Mouse (Mus musculus): ENCODE data around the gene Nubp2.

Gene Nubp2

DNA sequence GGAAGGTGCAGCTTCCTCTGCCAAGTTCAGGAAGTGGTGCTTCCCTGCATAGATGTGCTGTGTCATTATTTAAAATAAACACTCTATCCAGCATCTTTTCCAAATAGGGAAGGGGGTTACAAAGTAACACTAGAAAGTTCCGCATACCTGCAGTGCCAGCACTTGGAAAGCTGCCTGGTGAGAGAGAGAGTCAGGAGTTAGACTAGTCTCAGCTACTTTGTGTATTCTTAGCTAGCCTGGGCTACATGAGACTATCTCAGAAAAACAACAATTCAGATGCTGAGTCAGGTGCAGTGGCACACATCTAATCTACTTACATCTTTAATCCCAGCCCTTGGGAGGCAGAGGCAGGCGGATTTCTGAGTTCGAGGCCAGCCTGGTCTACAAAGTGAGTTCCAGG, 24.4 kb downstream of the Nubp2 start:
- DNase-seq (ENCODE audit: low read depth, low spot score): no peak

DNA sequence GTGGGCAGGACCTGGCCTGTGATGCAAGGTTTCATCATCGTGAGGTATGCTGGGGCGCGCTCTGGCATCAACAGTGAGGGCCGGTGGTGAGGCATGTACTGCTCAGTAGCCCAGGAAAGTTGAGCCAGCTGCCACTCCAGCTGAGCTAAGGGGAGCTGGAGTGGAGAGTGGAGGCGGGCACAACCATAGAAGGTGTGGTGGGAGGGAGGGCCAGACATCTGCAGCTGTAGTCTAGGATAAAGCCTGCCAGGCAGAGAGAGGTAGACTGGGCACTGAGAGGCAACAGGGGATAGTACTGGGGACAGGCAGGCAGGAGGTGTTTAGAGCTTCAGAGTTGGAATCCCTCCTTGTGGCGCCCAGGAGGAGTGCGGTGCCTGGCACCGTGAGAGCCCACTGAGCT, 26.1 kb downstream of the Nubp2 start:
- no peak for DNase-seq (ENCODE audit: low read depth, low spot score)

GRCm38 (mm10) chr17:24858967-24859366, 27.2 kb downstream of the Nubp2 start:
- peak; percentile 70 for DNase-seq (ENCODE audit: low read depth, low spot score)

DNA sequence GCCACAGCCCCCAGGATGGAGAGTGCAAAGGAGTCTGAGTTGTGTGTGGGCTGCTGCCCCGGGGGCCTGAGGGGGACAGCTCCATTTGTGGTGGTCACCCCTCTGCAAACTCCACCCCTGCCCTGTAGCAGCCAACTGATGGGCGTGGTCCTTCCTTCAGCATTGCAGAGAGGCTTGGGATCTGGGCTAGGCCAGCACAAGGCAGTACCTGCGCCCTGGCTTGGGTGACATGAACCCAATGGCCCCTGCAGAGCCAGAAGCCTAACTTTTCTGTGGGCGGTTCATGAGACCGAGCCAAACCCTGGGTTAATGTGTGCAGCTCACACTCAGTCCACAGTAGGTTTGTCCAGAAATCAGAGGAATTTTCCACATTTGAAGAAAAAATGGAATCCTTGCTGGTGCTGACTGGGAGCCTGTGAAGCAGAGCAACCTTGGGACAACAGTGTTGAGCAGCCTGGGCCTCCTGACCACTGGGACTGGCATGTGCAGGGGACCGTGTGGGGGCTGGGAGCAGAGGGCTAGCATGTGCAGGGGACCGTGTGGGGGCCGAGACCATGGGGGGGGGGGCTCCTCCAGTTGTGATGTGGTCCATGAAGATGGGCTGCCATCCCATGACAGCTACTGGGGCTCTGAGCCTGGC, 28.2 kb downstream of the Nubp2 start:
- DNase-seq (ENCODE audit: low read depth, low spot score): no peak

- no peak for DNase-seq (ENCODE audit: low read depth, low spot score)
Observed at GRCm38 (mm10) chr17:24856589-24856988, 29.6 kb downstream of the Nubp2 start.

DNA sequence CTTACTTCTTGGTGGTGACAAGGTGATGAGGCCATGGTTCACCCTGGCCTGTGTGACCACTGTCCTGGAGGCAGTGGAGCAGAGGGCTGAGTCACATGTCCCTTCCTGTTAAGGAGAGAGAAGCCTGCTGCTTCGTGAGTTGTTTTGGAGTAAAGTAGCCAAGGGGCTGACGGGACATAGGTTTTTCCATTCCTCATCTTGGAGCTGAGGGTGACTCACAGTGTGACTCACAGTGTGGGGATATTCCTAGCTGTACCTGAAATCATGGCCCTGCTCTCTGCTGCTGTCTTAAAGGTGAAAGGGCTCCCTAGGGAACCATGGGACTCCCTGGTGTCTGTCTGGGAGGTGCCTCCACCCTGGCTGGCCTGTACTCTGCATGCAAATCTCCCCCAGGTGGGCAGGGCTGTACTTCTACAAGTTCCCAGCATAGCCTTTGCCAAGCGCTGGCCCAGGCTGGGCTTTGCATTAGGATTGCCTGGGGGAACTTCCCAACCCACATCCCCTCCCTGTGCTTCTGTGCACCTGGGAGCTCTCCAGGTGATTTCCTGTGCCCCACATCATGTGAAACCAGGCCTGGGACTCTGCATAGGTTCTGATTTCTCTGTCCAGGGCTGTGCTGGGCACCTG, 30.2 kb downstream of the Nubp2 start:
- no peak for DNase-seq (ENCODE audit: low read depth, low spot score)

DNA sequence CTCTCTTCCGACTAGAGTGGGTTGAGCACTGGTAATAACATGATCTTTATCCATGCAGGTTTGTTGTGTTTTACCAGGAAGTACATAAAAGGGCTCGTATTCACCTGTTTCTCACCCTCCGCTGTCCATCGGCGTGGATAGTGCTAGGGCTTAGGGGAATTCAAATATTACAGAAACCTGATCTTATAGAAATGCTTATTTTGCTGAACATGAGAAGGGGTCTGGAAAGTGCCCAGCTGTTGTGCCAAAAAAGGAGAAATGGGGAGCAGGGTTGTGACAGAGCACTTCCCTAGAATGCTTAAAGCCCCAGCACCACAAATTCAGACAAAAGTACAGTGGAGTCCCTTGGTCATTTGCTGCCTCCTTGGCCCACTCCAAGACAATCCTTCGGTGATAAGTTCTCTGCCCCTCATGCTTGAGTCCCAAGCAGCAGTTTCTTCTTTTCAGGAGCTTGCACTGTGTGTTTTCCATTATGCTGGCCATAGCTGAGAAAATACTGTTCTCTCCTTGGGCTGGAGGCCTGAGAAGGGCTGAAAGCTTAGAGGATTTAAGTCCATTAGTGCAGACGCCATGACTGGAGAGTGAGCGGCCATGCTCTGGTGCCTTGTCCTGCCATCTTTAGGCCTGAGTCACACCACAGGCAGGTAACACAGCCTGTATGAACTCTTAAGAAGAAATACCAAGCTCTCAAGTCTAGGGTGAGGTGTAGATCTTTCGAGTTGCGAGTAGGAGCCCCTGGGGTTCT, 34.6 kb downstream of the Nubp2 start:
- no peak for DNase-seq (ENCODE audit: low read depth, low spot score)

- DNase-seq (ENCODE audit: low read depth, low spot score): no peak
Observed at GRCm38 (mm10) chr17:24850773-24851127, 35.4 kb downstream of the Nubp2 start.

DNA sequence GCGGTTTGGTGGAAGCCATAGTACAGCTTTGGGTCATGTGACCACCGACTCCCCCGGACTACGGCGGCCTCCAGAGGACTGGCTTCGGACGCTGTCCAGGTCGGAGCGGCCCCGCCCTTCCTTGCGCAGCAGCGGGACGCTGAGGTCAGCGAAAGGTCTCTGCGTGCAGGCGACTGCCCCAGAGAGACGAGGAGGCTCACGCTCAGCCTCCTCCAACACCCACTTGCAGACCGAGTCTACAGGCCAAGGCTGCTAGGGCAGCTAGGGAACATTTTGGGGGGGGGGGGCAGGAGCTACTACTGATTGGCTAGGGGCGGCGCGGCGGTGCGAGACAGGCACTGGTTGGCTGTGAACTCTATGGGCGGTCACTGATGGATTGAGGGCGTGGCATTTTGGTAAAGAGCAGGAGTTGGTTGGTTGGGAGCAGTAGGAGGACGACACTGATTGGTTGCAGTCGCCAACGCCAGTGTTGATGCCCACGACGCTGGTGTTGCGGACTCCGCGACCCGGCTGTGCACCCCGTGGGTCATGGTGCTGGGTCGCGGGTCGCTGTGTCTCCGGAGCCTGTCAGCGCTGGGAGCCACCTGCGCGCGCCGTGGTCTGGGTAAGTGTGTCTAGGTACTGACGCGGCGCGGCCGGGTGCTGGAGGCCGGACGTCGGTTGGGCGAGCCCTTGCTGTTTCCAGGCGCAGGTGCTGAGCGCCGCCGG, 35.9 kb downstream of the Nubp2 start, which contains the start of gene Fahd1:
Fahd1 (minus strand) TSS at position 300 of the 708 bp plus-strand sequence.
- peak; percentile 97 for DNase-seq (ENCODE audit: low read depth, low spot score)

DNA sequence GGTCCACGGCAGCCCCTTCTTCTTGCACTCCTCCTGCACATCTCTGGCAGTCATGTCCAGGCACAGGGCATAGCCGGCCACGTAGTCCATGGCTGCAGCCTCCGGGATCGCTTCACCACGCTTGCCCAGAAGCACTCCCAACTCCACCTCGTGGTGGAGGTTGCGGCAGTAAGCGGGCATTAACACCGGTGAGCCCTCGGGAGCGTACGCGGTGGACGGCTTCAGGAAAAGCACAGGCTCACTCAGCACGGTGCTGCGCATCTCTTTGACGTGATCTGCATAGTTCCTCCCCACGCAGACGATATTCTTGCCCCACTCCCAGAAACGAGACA, 36.5 kb downstream of the Nubp2 start:
- DNase-seq (ENCODE audit: low read depth, low spot score): no peak

DNA sequence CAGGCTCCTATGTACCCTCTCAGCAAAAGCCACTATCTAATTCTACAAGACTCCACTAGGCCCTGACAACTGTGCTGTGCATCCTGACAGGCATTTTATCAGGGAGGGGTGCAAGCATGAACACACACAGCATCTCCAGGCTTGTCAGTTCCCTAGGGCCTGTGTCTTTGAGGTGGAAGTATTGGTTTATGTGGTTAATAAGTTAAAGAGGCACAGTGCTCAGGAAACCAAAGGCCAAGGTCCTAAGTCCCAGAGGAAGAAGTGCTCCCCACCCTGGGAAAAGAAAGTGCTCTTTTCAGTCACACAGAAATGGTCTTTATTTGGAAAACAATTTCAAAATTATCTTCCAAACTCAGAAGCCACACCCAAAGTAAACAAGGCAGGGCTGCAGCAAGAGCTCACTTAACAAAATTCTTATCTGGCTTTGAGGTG, 37.5 kb downstream of the Nubp2 start:
- DNase-seq (ENCODE audit: low read depth, low spot score): peak; percentile 65

DNA sequence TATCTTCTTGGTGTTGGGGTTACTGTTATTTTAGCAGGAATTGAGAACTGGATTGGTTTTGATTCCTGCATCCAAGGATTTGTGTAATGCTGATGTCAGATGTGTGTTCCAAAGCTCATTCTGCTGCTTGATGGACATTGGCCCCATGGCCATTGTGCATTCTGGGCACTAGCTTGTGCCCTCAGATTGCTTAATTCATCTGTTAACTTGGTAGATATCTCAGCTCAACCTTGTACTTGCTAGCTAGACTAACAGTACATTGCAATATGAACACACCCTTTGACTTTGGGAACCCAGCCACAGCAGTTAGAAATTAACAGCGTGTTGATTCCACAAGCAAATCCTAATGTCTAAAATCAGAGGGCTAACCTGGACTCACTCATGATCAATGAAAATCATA, 38.8 kb downstream of the Nubp2 start:
- DNase-seq (ENCODE audit: low read depth, low spot score): no peak

DNA sequence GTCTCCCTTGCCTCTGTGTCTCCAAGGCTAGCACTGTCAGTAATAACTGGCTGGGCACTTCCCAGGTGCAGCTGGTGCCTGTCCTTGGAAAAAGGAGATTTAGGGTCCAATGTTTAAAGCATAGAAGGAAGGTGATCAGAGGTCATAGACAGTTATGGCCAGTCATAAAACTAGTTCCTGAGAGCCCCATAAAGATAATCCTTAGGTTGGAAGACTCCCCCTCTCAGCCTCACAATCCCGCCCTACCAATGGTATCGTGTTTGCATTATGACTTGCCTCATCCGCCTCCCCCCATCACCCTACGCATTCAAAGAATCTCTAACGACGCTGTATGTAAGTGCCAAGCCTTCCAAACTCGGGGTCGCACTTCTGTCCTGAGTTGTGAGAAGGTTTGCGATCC, 41.6 kb downstream of the Nubp2 start:
- no peak for DNase-seq (ENCODE audit: low read depth, low spot score)

- DNase-seq (ENCODE audit: low read depth, low spot score): no peak
Observed at GRCm38 (mm10) chr17:24842631-24843030, 43.5 kb downstream of the Nubp2 start.

DNA sequence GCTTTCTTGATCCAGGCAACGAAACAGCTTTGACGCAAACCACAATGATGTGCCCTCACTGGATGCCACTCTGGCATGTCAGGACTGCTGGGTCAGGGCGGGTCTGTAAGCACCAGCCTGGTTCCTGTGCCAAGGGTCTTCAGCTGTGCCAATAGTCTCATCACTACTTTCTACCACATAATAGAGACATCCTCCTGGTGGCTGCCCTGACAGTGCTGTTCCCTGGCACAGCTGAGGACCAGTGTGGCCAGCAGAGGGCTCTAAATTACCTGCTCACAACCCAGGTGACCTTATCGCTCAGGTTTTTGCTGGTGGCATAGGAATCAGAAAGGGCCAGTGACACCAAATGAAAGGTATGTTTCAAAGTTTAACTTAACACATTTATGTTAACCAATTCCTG, 45.0 kb downstream of the Nubp2 start:
- DNase-seq (ENCODE audit: low read depth, low spot score): no peak

GRCm38 (mm10) chr17:24840341-24840740, 45.8 kb downstream of the Nubp2 start:
- DNase-seq (ENCODE audit: low read depth, low spot score): no peak

- DNase-seq (ENCODE audit: low read depth, low spot score): no peak
Observed at GRCm38 (mm10) chr17:24839842-24840241, 46.3 kb downstream of the Nubp2 start, which contains the start of gene Hagh. TSS of gene Hagh (plus strand) at chr17:24840143.

All from c-Kit-negative CD71-positive TER-119-positive erythroid progenitor cells, embryonic 14.5 days (primary cell).